11 mouse cellular contexts compared by ENCODE assay signal in genomic region chr9:21000811-21001210, GRCm38 (mm10). TPM values are rescaled to one million over a fixed set of nuclear protein-coding genes. Genes with fewer than 3 reads are reported as not detected.
DNase-seq lines count a peak whose midpoint lies in the region; ATAC-seq and TF ChIP-seq lines count a peak whose summit lies in the region.
"Had no signal": no experiment of that assay in that cellular context is flagged by ENCODE, and none has a peak within 500 bp of the region (broad histone marks: within the 10 kb centered on the region; RNA-seq: fewer than 3 reads in every experiment).

No protein-coding gene starts in this region.

- TF ChIP-seq POLR2A in CH12.LX (IDR thresholded peaks at IDR 0.05; ENCODE audit: low read depth, low read length), result no peak

- peak; percentile 86 for TF ChIP-seq RAD21 in CH12.LX (IDR thresholded peaks at IDR 0.05; ENCODE audit: low read depth, low read length)

- H3K9ac ChIP-seq in CH12.LX (ENCODE audit: insufficient read depth, low read depth), result no peak overlapping the region
- H3K9ac ChIP-seq: embryonic facial prominence, embryonic 13.5 days; midbrain, embryonic 12.5 days had no signal

- in situ Hi-C loops in CH12.LX (cut with MboI; ENCODE audit: low pct_ligation_motif_present, low pct_unique_long_range_greater_than_20kb, low sequenced_read_pairs), result loop anchor here (5.0 kb wide), 2 partner anchors 54 to 99 kb away; no protein-coding TSS in a partner anchor

- no peak overlapping the region for H3K4me2 ChIP-seq in CH12.LX (ENCODE audit: insufficient read depth, low read depth, poor library complexity, severe bottlenecking)
- H3K4me2 ChIP-seq: embryonic facial prominence, embryonic 13.5 days; midbrain, embryonic 12.5 days had no signal

- H3K27ac ChIP-seq in CH12.LX (ENCODE audit: insufficient read depth, low read depth), result no peak overlapping the region
- H3K27ac ChIP-seq: embryonic facial prominence, embryonic 13.5 days; midbrain, embryonic 12.5 days had no signal

- H3K36me3 ChIP-seq in CH12.LX (replicated peaks in 1 of 2; ENCODE audit: control insufficient read depth in 1 of 2, insufficient read depth in 1 of 2, low read length in 1 of 2), result peaks cover 12 to 15% of the 10 kb centered on the region in 2 experiments

- peaks cover 2 to 33% of the 10 kb centered on the region in 2 experiments; a peak in 3 of 4 replicates for H3K4me1 ChIP-seq in CH12.LX (ENCODE audit: control insufficient read depth in 1 of 2, insufficient read depth in 2 of 2)

- TF ChIP-seq EP300 in CH12.LX (IDR thresholded peaks at IDR 0.05; ENCODE audit: low read length), result no peak

- H3K4me3 ChIP-seq in CH12.LX (replicated peaks in 1 of 3; ENCODE audit: low read depth in 2 of 3, low read length in 2 of 3, poor library complexity in 1 of 3), result no peak overlapping the region
- H3K4me3 ChIP-seq: embryonic facial prominence, embryonic 13.5 days; midbrain, embryonic 12.5 days had no signal

- H3K27me3 ChIP-seq in CH12.LX (replicated peaks), result no peaks in the 10 kb centered on the region
- H3K27me3 ChIP-seq: embryonic facial prominence, embryonic 13.5 days; midbrain, embryonic 12.5 days had no signal

- DNase-seq in heart, postnatal 10 days, result peak; percentile 40 to 52
- no peak for DNase-seq in heart, adult 8-10 months (ENCODE audit: low spot score)
- DNase-seq in CH12.LX (ENCODE audit: extremely low read depth), result no peak
- DNase-seq in Muller cell, postnatal 12 days (ENCODE audit: inconsistent ontology term), result peak; percentile 29
- peak; percentile 73 to 77 for DNase-seq in kidney, postnatal 25 days
- DNase-seq in thymus, postnatal 10 days (ENCODE audit: low spot score in 2 of 2), result no peak
- DNase-seq in urinary bladder, postnatal 14 days (ENCODE audit: low spot score), result no peak
- DNase-seq: thymus, adult 2 months had no signal

- peak; percentile 36 to 84; a peak in 3 of 4 replicates for TF ChIP-seq CTCF in CH12.LX (conservative IDR thresholded peaks at IDR 0.05 in 1 of 2, IDR thresholded peaks at IDR 0.05 in 1 of 2; ENCODE audit: low read depth in 2 of 2, low read length in 2 of 2)

- peaks cover 11% of the 10 kb centered on the region for H3K79me2 ChIP-seq in CH12.LX (replicated peaks; ENCODE audit: control insufficient read depth, extremely low read depth, insufficient read depth, poor library complexity, severe bottlenecking)

- dilution Hi-C loops in CH12.LX (cut with MboI; ENCODE audit: extremely low pct_ligation_motif_present, extremely low pct_unique_long_range_greater_than_20kb, low sequenced_read_pairs), result no loop called here

- H3K9me3 ChIP-seq in CH12.LX (replicated peaks; ENCODE audit: low read length), result no peaks in the 10 kb centered on the region
- H3K9me3 ChIP-seq: embryonic facial prominence, embryonic 13.5 days; midbrain, embryonic 12.5 days had no signal

- intact Hi-C loops in heart, postnatal 10 days (cut with DNase I), result loop anchor here (1.0 to 2.0 kb wide), 2 partner anchors 24 to 100 kb away; no protein-coding TSS in a partner anchor

- no peak for ATAC-seq in activated CD4-positive, CD25-positive, alpha-beta regulatory T cell, adult 4 months

TF ChIP-seq in CH12.LX, 34 proteins besides CTCF, POLR2A, EP300 and RAD21:
- no peak for TF ChIP-seq RCOR1 (conservative IDR thresholded peaks at IDR 0.05; ENCODE audit: low read depth, low read length)
- no peak for TF ChIP-seq ELF1 (IDR thresholded peaks at IDR 0.05; ENCODE audit: low read depth, low read length)
- no peak for TF ChIP-seq GABPA (IDR thresholded peaks at IDR 0.05; ENCODE audit: insufficient replicate concordance, low read depth, low read length)
- no peak for TF ChIP-seq ZMIZ1 (IDR thresholded peaks at IDR 0.05; ENCODE audit: low read depth, low read length)
- no peak for TF ChIP-seq BHLHE40 (IDR thresholded peaks at IDR 0.05; ENCODE audit: low read depth, low read length)
- TF ChIP-seq ZC3H11A (IDR thresholded peaks at IDR 0.05; ENCODE audit: low read depth, low read length), result peak; percentile 42
- TF ChIP-seq SMC3 (IDR thresholded peaks at IDR 0.05; ENCODE audit: low read depth, low read length), result peak; percentile 69

RNA-seq across cellular contexts. Expression of gene Mrpl4, which starts 1.7 kb away (rescaled TPM):
- total RNA-seq in heart, postnatal 10 days (2021), result 100 to 1,000 TPM; 103 to 104 TPM
- total RNA-seq in heart, adult 8-10 months (2022), result 100 to 1,000 TPM; 135 to 142 (median 136) TPM
- 98.7 and 103 TPM in 2 replicates for total RNA-seq in CH12.LX (2012; rRNA removed)
- 42.1 and 43.9 TPM in 2 replicates for total RNA-seq in CH12.LX (2014; rRNA removed)
- 83.6 and 94.8 TPM in 2 replicates for polyA plus RNA-seq in CH12.LX (2012; ENCODE audit: insufficient read length, low read depth)
- polyA plus RNA-seq in activated CD4-positive, CD25-positive, alpha-beta regulatory T cell, adult 4 months (2017; shearing (Covaris generic)), result 100 to 1,000 TPM; 100 to 103 TPM

RNA-seq across cellular contexts. Expression of gene Icam1, which starts 15.0 kb away (rescaled TPM):
- 1 to 10 TPM; 8.9 to 9.5 TPM for total RNA-seq in heart, postnatal 10 days (2021)
- 10 to 100 TPM in 2 of 4 experiments, 1 to 10 TPM in 2; 7.5 to 11.3 (median 9.9) TPM for total RNA-seq in heart, adult 8-10 months (2022)
- 128 and 202 TPM in 2 replicates for total RNA-seq in CH12.LX (2012; rRNA removed)
- total RNA-seq in CH12.LX (2014; rRNA removed), result 101 and 102 TPM in 2 replicates
- polyA plus RNA-seq in CH12.LX (2012; ENCODE audit: insufficient read length, low read depth), result 64.2 and 70.6 TPM in 2 replicates
- 10 to 100 TPM; 55.3 to 64.7 TPM for polyA plus RNA-seq in activated CD4-positive, CD25-positive, alpha-beta regulatory T cell, adult 4 months (2017; shearing (Covaris generic))

RNA-seq across cellular contexts. Expression of gene S1pr2, which starts 24.2 kb away (rescaled TPM):
- total RNA-seq in heart, postnatal 10 days (2021), result 10 to 100 TPM; 10.2 to 11.0 TPM
- total RNA-seq in heart, adult 8-10 months (2022), result 1 to 10 TPM; 1.8 to 6.8 (median 4.6) TPM
- 1.6 and 2.0 TPM in 2 replicates for total RNA-seq in CH12.LX (2012; rRNA removed)
- total RNA-seq in CH12.LX (2014; rRNA removed), result 0.84 and 1.3 TPM in 2 replicates
- polyA plus RNA-seq in CH12.LX (2012; ENCODE audit: insufficient read length, low read depth), result 1.4 and 3.2 TPM in 2 replicates
- polyA plus RNA-seq in activated CD4-positive, CD25-positive, alpha-beta regulatory T cell, adult 4 months (2017; shearing (Covaris generic)), result 1 to 10 TPM; 3.2 to 5.0 TPM

RNA-seq across cellular contexts. Expression of gene Icam4, which starts 28.4 kb away (rescaled TPM):
- total RNA-seq in heart, postnatal 10 days (2021), result under 1 TPM; 0.53 to 0.79 TPM
- total RNA-seq in heart, adult 8-10 months (2022), result 1 to 10 TPM in 1 of 4 experiments, under 1 TPM in 3; 0.27 to 1.9 (median 0.74) TPM
- 2.9 and 3.1 TPM in 2 replicates for total RNA-seq in CH12.LX (2012; rRNA removed)
- 1.1 and 1.2 TPM in 2 replicates for total RNA-seq in CH12.LX (2014; rRNA removed)
- 0.72 and 0.96 TPM in 2 replicates for polyA plus RNA-seq in CH12.LX (2012; ENCODE audit: insufficient read length, low read depth)
- 1 to 10 TPM; 2.9 to 3.8 TPM for polyA plus RNA-seq in activated CD4-positive, CD25-positive, alpha-beta regulatory T cell, adult 4 months (2017; shearing (Covaris generic))

RNA-seq across cellular contexts. Expression of gene Icam5, which starts 31.1 kb away (rescaled TPM):
- total RNA-seq in heart, postnatal 10 days (2021), result under 1 TPM; 0.10 to 0.12 TPM
- total RNA-seq in heart, adult 8-10 months (2022), result under 1 TPM in 1 of 4 experiments, not detected in 3; 0.12 TPM
- total RNA-seq in CH12.LX (2012; rRNA removed) (4.9 TPM in 2 replicates), CH12.LX (2014; rRNA removed) (0.89 and 1.0 TPM in 2 replicates)
- polyA plus RNA-seq in CH12.LX (2012; ENCODE audit: insufficient read length, low read depth), result 1.6 and 1.7 TPM in 2 replicates
- not detected for polyA plus RNA-seq in activated CD4-positive, CD25-positive, alpha-beta regulatory T cell, adult 4 months (2017; shearing (Covaris generic))
- polyA plus RNA-seq: midbrain, embryonic 12.5 days had no signal

Comparison
In these comparisons a context has a peak if more than half of its experiments do, and no peak if none do; other contexts are left out.
1. DNase-seq: peak in heart, postnatal 10 days (2 of 2), Muller cell, postnatal 12 days (single experiment) and kidney, postnatal 25 days (2 of 2); none in heart, adult 8-10 months (single experiment), CH12.LX (single experiment), thymus, postnatal 10 days (0 of 2) and urinary bladder, postnatal 14 days (single experiment).
2. RNA of gene Icam1, which starts 15.0 kb away (total RNA-seq): 101 to 202 TPM in CH12.LX; 7.5 to 11.3 TPM in heart, adult 8-10 months and 8.9 to 9.5 TPM in heart, postnatal 10 days; every median in the first group is over 4 times any median in the second.